Mouse (Mus musculus): Measurements from ENCODE around the gene Dync1i1.
A peak's percentile ranks its signal among the peaks of the same experiment; 100 is the strongest.
"Not testable (repeated sequence)": the region's sequence is repeated elsewhere in the genome, so short reads cannot be mapped to it uniquely, and the experiment has no call there.

Gene Dync1i1

GRCm38 (mm10) chr6:5725611-5726236 is at the start of gene Dync1i1:
TSS of gene Dync1i1 (plus strand) at chr6:5725639.
- peak; percentile 80 for DNase-seq

DNA sequence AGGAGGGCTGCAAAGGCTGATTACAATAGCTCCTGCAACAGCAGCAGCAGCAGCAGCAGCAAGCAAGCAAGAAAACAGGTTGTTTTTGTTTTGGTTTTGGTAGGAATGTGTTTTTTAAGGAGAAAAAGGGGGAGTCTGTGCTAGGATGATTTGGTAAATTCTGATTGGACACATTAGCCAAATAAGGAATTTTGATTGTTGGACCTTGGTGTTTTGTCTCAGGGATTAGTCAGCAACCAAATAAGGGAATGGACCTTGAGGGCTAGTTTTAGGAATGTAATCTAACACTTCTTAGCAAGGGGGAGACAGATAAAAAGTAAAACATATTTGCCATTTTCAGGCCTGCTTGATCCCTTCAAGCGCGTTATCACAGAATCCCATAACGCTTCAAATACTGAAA is 45.7 kb upstream of the Dync1i1 start:
- DNase-seq, result no peak

DNA sequence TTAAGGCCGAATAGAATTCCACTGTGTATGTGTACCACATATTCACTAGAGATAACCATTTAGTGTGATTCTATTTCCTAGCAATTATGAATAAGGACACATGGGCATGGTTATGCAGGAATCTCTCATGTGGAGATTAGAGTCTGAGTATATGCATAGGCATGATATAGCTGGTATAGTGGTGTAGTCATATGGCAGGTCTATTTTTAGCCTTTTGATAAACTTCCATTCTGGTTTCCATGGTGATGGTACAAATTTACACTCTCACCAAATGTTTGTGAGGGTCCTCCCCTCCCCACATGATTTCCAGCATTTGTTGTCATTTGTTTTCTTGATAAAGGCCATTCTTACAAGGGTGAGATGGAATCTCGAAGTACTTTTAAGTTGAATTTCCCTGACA is 23.6 kb upstream of the Dync1i1 start:
- DNase-seq, result no peak

GRCm38 (mm10) chr6:5707894-5708293 is 17.5 kb upstream of the Dync1i1 start:
- not testable (repeated sequence) for DNase-seq

DNA sequence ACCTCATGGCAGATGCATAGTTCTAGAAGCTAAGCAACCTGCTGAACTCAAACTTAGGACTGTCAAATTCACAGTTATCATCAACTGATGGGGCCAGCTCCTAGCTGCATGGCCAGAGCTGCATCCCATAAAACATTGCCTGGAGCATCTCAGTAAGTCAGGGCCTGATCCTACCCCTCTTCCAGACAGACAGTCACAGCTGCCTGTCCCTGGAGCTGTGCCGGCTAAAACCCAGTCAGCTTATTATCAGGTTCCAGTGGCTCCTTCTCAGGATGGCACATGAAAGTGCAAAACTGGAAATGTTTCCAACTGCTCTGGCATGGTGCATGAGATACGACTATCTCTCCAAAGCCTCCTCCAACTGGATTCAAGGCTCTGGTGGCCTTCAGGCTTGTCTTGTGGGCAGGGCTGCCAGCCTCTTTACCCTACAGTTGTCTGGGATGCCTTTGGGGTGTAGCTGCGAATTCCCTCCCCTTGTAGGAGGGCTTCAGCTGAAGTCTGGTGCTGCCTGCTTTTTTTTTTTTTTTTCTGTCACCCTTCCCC is 15.3 kb upstream of the Dync1i1 start:
- DNase-seq, result no peak

DNA sequence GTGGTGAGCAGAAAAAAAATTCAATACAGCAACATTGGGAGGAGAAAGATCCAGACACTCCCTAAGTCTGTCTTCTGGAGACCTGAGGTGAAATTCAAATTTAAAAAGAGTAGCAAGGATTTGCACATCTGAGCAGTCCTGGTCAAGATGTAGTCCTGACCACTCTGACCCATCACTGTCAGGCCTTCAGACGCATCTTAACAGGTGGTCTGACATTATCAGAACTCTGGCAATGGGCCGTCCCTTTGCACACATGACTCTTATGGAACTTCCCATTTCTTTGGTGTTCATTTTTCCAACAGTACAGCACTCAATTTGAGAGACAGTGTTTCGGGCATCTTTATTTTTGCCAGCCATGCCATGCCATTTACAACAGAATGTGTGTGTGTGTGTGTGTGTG is 12.8 kb upstream of the Dync1i1 start:
- DNase-seq, result no peak

DNA sequence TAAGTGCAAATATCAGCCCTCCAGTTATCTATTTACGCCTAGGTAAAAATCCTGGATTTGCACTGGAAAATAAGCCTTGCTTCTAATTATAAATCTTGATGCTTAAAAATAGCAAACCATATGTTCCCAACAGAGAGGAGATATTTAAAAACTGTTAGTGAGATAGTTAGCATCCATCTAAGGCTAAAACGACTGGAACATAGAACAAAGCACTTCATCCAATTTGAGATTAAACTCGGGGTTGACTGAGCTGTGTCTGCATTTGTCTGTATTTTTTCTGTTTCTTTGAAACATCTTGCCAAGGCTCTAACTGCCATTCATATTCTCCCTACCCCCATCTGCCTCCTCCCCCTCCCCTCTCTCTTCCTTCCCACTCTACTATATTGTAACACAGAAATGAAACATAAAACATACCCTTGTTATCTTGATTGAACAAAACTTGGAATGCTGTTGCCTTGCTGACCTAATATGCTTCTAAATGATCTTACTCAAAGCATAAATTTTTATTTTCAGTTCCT is 10.3 kb upstream of the Dync1i1 start:
- no peak for DNase-seq

GRCm38 (mm10) chr6:5718955-5719354 is 6.5 kb upstream of the Dync1i1 start:
- DNase-seq, result no peak

- DNase-seq, result not testable (repeated sequence)
Observed at GRCm38 (mm10) chr6:5720716-5721115, 4.7 kb upstream of the Dync1i1 start.

DNA sequence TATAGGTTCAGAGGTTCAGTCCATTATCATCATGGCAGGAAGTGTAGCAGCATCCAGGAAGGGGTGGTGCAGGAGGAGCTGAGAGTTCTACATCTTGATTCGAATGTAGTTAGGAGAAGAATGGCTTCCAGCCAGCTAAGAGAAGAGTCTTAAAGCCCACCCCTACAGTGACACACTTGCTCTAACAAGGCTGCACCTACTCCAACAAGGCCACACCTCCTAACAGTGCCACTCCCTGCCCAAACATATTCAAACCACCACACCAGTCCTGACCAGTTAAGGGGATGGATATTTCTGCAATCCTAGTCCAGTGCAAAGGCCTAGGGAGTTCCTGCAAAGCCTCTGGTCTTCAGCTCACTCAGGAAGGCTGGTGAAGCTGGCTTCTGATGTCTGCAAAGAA is 1.5 kb upstream of the Dync1i1 start:
- DNase-seq, result no peak

- no peak for DNase-seq
Observed at GRCm38 (mm10) chr6:5726237-5726670, 815 bp downstream of the Dync1i1 start.

- no peak for DNase-seq
Observed at GRCm38 (mm10) chr6:5733217-5733616, 7.8 kb downstream of the Dync1i1 start.

GRCm38 (mm10) chr6:5734398-5734797 is 9.0 kb downstream of the Dync1i1 start:
- no peak for DNase-seq

GRCm38 (mm10) chr6:5734862-5735261 is 9.4 kb downstream of the Dync1i1 start:
- DNase-seq, result no peak

DNA sequence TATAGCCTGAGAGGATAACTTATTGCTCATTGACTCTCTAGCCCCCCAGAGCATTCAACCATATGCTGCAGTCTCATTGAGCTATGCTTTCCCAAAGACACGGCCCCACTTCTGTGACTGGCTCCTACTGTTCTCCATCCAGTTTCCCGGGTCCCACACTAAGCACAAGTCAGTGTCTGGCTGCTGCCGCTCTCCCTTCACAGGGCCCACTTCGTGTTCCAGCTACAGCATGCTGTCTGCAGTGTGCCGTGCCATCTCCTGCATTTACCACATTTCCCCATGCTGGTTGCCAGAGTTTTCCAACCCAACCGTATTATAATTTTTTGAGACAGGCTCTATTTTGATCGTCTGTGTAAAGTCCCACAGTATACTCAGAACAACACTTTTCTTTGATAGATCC is 14.3 kb downstream of the Dync1i1 start:
- DNase-seq, result no peak

- DNase-seq, result no peak
Observed at GRCm38 (mm10) chr6:5741395-5742032, 16.1 kb downstream of the Dync1i1 start.

DNA sequence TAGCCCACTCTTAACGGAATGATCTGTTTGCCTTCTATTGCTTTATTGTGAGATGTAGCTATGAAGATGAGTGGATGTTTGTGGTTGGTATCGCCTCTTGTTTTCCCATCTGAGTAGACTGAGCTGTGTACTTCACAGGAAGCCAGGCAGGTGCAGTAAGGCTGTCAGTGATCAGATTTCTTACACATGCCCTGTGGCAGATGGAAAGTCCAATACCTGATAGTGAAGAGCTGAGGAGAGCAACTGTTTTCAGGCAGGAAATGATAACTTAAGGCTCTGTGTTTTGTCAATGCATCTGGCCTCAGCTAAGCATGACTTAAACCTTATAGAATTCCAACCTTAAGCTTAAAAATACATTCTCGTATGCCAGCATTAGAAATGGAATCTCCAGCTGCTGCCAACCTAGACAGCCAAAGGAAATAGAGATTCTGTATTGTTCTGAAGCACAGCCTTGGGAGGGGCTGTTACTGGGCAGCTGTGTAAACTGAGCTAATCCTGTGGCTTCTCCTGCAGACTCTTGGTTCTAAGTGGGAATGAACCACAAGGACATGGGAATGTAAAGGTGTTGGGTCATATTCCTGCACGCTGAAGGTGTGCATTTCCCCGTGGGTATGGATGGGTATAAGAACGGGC is 24.8 kb downstream of the Dync1i1 start:
- DNase-seq, result no peak

- DNase-seq, result no peak
Observed at GRCm38 (mm10) chr6:5752128-5752527, 26.7 kb downstream of the Dync1i1 start.

GRCm38 (mm10) chr6:5752617-5753016 is 27.2 kb downstream of the Dync1i1 start:
- no peak for DNase-seq

DNA sequence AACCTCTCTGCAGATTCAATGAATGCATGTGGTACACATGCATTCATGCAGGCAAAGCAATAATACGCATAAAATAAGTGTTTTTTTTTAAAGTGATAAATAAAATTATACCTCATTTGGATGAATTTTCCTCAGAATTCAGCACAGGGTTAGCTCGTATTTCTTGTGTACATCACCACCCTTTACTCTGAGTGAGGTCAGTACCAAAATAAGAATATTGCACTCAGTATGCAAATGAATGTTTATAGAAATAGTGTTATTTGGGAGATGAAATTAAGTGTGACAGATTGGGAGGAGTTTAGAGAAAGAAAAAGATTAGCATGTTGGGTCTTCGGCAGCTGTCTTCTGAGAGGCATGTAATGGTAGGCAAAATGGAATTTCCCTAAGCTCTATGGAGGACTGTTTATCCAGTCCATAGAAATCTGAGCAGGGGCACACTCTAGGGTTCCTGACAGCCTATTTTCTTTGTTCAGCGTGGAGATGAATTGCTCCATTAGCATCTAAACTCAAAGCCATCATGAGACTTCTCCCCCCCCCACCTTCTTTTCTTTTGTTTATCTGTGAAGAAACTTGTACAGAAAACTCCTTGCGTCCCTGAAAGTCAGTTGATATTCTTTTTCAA is 31.2 kb downstream of the Dync1i1 start:
- DNase-seq, result no peak

DNA sequence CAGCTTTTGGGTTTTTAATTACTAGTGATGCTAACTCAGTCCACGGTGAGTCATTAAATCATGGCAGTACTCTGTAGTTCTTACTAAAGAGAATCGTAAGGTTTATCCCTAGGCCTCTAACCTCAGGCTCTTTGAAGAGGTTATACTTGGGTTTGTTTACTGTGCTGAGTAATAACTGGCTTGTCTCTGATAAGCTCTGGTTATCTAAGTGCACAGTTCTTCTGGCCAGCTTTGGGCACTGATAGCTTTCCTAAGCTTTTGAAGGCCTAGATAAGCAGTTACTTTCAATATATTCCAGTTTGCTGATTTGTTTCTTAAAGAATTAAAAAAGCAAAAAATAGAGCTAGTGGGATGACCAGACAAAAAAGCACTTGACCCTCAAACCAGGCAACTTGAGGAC is 37.5 kb downstream of the Dync1i1 start:
- DNase-seq, result no peak

GRCm38 (mm10) chr6:5768576-5768975 is 43.1 kb downstream of the Dync1i1 start:
- DNase-seq, result peak; percentile 31

GRCm38 (mm10) chr6:5770283-5770682 is 44.8 kb downstream of the Dync1i1 start:
- DNase-seq, result no peak
